Mouse (Mus musculus) naive thymus-derived CD4-positive, alpha-beta T cell, adult 2 months (primary cell): ENCODE results near the gene Sfrp5.

Experiments
- DNase-seq: peaks from one replicate; pipeline ENCODE4 v3.0.0-alpha.2; 2011; ENCODE audit warnings: low read depth

Gene Sfrp5

DNA sequence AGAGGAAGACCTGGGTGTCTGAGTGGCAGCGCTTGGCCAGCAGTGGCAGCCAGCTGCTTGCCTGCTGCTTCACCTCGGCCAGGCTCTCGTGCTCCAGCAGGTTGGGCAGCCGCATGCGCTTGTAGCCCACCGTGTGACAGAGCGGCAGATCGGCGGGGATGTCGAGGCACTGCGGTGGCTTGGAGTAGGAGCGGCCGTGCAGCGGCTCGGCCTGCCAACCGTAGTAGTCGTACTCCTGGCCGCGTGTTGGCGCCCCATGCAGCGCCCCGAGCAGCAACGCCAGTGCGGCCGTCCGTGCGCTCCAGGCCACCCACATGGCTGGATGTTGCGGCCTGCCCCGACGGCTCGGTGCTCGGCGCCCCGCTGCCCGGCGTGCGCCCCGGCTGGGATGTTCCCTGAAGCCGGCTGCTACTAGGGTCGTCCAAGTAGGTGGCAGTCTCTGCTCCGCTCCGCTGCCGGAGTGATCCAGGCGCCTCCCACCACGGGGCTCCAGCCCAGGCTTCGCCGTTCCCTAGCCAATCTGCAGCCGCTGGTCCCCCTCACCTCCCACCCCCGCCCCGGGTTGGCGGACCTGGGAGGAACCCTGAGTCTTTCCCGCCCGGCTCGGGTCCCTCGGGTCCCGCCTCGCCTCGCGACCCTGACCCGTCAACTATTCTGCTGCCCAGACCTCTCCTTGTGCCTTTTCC, at the start of gene Sfrp5:
TSS of gene Sfrp5 (minus strand) at position 557 of the 686 bp plus-strand sequence.
- DNase-seq = no peak

DNA sequence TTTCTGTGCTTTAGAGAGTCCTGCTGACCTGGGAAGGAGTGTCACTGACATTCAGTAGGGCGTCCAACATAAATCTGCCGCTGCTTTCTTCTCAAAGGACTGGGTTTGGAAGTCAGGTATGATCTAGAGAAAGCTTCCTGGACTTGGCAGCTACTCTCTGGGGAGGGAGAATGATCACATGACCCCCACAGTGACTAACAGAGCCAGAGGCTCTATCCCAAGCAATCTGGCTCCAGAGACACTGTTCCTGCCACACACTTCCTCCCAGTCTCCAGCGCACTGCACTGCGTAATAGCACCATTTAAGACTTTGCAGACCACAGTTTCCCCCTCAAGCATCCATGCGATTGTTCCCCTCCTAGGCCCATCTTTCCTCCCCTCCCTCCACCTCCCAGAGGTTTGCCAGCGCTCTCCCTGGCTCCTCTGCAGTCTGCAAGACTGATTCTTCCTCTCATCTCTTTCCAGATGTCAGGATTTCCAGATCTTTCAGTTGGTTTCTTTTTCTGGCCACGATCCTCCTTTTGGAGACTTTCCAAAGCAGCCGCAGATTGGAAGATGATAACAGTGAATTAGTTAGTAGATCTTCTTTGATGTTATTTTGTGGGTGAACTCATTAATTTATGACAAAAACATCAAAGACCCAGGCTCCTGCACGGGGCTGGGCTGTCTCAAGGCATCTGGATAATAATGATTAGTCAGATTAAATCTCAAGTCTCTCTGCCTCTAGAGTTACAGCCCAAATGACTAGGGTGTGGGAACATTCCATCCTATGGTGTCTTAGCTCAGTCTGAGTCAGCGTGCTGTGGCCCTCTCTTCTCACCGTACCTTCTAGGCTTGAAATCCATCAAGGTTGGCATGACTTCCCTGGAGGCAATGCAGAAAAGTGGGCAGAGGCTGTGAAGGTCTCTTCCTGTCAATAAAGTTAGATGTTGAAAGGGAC, 48.2 kb upstream of the Sfrp5 start:
- DNase-seq = no peak

DNA sequence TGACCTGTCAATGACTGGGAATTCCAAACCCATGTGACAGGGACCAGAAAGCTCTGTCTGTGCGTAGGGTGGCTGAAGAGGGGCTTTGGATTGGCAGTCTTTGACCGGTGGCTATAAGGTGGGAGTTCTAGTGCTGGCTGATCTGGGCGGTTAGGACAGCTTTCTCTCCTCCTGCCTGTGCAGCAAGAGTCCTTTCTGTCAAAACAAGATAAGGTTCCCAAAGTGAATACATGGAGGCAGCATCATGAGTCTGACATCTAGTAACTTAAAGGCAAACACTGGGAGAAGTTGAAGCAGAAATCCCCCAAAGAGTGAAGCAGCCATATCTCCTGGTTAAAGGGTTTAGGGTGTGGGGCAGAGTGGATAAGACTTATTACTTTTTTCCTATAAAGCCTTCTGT, 45.5 kb upstream of the Sfrp5 start, which contains the start of gene Golga7b:
TSS of gene Golga7b (plus strand) at position 56 of the 400 bp plus-strand sequence.
- DNase-seq = no peak

DNA sequence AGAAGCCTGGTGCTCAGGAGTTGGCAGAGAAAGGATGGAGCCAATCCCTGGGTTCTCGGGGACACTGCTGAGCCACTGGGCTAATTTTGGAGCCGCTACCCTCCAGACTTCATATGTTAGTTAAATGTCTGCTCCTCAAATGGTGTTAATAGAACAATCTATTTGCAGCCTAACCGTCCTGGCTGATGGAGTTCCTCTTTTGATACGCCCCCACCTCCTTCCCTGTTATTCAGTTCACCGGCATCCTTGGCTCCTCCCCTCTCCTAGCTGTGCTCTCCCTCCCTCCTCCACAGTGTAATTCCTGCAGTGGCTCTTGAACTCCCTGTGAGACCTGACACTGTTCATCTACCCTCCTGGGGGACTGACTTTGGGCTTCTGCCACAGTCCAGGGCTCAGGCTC, 44.6 kb upstream of the Sfrp5 start:
- DNase-seq = no peak

DNA sequence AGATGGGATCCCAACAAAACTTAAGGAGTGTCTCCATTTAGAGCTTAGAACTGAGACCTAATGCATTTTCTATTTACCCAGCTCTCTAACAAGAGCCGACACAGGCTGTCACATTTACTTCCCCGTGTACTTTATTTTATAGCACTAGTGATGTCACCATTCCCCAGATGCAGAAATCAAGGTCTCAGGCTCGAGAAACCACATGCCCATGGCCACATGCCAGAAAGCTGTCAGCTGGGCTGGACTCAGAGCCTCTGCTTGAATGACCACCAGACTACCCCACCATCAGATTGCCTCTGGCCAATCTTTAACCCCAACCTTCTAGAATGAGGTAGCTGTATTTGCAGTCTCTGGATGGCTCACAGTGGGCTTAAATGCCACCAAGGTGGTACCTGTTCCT, 41.3 kb upstream of the Sfrp5 start:
- DNase-seq = no peak

DNA sequence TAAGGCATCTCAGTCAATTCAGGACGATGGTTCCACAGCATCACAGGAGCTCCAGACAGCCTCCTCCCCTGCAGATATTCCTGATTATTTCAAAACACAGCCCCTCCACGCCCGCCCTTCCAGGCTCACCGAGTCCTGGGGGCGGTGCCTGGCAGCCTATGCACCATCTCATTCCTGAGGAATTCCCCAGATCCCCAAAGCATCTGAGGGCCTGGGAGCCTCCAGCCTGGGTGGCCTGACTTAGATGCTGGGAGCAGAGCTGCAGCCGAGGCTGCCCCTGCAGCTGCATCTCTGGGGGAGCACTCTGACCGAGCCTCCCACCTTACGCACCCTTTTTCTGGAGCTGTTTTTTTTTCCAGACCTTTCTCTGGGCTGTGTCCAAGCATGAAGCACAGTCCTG, 38.8 kb upstream of the Sfrp5 start:
- no peak for DNase-seq

DNA sequence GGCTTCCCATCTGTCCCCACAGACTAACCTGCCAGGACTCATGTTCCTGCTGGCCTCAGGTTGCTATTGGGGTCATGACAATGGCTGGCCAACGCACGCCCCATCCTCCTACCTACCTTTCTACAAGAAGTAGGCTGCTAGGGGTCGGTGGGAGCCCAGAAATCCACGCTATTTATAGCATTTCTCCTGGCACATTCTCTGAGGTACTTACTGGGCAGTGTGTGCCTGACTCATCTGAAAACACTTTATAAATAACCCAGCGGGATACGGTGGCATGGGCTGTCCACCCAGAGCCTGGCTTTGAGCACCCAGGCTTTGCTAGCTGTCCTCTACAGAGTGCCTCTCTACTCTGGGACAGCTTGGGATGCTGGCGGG, 36.3 kb upstream of the Sfrp5 start:
- DNase-seq = no peak

DNA sequence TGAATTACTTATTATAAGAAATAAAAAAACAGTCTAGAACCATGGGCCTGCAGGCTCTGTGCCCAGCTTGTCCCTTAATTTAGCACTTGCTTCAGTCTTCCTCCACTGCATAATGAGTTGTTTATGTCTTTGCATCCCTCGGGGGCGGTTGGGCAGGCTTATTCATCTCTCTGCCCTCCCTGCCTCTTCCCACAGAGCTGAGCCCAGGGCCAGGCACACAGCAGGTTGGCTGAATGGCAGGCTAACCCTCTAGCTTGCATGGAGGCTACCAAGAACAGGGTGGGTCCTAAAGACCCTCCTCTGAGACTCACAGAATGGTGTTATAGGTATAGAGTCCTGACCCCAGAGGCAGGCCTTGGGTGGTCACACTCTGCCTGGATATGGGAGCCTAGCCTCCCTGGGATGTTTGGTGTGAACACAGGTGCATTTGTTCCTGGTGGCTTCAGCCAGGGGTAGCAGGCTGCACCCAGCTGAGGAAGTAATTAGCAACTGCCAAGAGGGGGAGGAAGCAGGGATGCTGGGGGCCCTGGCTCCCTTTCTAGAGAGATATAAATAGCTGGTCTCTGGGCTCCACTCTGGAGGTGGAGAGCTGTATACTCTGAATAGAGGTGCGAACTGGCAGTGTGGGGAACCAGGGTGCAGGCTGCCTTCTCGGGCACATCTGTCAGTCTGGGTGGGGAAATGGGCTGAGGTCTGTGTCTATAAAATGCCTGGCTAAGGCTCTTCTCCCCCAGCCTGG, 35.7 kb upstream of the Sfrp5 start:
- no peak for DNase-seq

DNA sequence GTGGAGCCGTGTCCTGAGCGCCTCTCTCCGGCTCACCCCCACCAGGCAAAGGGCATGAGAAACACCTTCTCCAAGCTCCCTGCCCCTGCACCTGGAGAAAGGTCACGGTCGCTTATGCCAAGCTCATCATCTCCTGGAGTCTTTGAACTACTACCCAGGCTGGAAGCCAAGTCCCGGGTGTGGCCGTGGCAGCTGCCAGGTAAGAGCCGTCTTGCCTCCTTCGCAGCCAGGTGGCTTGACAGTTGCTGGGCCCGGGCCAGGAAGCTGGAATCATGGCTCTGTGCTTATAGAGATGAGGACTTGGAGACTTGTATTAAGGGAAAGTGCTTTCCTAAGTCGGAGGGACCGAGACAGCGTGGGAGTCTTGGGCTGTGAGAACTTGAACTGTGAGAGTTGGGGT, 28.9 kb upstream of the Sfrp5 start:
- DNase-seq = no peak

DNA sequence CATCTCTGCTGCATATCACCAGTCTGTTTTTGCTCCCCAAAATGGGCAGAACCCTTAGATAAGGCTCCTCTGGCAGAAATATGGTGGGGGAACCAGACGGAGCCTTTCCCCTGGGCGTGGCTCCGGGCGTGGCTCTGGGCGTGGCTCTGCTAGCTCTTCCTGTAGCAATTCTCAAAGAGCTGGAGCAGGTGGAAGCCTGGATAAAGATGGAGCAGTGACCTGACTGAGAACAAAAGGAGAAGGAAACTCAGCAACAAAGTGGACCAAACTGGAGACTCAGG, 28.2 kb upstream of the Sfrp5 start:
- DNase-seq = no peak

DNA sequence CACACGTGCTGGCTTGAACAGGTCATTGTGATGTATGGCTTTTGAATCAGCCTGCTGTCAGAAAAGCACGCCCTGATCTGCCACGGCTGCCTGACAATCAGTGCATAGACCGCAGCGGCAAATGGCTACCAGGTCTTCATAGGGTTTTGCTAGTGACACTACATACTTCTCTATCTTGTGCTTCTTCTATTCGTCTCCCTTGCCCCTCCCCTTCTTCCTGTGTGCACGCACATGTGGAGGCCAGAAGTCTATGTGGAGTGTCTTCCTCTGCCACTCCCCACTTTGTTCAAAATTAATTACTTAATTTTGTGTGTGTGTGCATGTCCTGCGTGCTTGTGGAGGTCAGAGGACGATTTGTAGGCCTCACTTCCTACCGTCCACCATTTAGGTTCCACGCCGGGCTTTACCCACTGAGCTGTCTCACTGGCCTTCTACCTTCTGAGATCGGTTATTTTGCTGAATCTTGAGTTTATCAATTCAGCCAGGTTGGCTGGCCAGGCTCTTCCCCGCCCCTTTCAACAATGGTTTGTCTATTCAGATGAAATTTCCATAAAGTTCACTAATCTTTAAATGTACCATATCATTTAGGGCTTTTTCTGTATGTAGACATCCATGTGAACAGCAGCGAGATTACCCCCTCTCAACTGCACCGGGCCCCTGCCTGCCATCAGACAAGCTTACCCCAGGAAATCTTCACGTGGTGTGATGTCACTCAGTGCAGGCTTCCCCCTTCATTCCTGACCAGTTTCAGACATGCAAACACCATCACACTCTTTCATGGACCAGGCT, 27.6 kb upstream of the Sfrp5 start:
- no peak for DNase-seq

DNA sequence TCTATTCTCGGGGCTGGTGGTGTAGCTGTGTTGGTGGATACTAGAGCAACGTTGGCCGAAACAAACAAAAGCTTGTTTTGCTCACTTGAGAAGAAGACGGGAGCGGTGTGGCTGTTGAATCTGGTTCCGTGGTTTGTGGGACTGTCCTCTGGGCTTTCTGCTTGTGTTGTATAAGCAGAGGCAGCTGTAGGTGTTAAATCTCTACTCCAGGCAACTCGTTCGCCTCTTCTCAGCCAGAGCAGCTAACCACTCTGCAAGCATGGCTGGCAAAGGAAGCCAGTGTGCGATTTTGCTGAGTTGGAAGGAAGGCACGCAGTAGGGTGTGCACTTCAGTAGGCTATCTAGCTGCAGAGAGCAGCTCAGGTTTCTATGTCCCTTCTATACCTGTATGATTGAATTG, 24.4 kb upstream of the Sfrp5 start:
- no peak for DNase-seq

DNA sequence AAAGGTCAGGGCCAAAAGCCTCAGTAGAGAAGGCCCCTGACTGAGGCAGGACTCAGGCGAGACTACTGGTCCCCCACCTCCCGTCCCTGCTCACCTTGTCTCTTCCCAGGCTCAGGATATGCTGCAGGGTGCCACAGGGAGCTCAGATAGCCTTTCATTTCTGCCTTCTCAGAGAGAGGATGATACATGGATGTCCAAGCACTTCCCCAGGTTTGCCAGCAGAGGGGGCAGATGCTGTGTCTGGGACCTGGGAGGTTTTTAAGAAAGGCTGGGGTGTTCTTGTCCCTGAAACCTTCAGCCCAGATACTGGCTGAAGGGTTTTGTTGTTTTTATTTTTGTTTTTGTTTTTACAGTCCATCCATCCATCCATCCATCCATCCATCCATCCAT, 15.3 kb upstream of the Sfrp5 start:
- DNase-seq = peak; percentile 15

DNA sequence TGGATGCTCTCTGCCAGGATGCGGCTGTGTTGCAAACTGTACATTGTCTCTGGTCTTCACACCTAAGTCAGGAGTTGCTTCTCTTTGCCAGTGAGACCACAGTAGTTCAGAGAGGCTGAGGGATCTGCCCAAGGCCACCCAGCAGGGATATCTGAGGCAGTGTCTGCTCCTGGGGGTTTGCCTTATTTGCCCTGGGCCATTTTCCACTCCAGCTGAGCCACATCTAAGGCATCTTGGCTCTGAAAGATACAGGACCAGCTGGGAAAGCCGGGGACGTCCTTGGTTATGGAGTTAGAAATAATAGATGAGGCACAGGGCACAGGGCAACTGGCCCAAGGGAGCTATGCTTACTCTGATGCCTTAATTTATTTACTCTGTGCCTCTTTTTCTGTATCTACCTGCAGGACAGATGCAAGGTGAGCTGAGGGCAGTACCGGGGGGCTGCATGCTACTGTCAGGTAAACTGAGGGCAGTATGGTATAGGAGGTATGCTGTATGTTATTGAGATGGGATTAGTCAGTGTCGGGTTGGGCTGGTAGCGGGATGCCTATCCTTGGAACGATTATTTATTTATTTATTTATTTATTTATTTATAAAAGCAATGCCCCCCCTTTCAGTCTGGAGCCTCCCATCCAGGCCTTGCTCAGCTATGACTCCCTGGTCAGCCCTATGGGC, 14.8 kb upstream of the Sfrp5 start:
- DNase-seq = no peak

DNA sequence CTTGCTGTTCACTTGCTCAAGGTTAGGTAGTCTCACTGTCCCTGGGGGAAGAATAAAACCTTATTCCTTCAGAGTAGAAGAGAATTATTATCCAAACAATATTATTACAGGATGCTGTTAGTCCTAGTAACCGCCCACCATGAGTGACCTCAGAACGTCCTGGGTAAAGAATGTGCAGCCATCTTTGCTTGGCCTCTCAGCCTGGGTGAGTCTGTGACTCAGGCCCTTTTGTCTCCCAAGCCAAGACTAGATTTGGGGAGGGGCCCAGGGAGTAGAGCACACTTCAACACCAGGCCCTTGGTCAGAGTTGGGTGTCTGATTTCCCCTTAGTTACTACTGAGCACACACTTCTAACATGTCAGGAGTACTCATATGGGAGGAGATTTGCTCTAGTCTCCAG, 12.5 kb upstream of the Sfrp5 start:
- DNase-seq = no peak

DNA sequence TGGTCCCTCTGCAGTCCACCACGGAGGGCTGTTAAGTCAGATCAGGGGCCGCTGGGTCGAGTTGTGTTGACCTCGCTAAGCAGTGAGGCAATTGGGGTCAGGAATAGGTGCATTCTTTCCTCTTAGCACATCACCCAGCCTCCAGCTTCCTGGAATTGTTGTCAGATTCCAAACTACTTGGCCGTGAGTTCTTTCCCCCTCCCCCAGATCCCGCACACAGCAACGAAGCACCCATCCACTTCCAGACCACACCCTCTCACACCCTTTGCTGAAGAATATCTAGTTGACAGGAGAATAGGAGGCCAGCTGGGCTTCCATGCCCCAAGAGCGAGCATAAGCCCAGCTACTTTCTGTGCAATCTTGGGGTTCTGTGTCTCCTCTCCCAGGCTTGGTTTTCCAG, 9.9 kb upstream of the Sfrp5 start:
- DNase-seq = no peak

DNA sequence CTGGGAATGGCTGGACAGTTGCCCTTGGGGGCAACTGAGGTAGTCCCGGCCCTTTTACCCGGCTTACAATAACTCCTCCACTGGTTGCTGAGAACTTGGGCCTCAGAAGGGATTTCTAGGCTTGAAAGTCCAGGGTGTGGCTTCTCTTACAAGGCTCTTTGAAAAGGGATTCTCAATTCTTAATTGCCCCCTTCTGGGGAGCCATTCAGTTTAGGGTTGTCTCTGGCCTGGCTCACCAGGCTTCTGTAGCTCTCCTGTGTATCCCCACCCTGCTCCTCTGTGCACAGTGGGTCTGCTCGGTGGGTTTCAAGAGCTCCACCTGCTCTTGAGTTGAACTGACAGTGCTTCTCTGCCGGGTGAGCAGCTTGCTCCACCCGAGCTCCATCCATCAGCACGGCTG, 7.9 kb upstream of the Sfrp5 start:
- no peak for DNase-seq

DNA sequence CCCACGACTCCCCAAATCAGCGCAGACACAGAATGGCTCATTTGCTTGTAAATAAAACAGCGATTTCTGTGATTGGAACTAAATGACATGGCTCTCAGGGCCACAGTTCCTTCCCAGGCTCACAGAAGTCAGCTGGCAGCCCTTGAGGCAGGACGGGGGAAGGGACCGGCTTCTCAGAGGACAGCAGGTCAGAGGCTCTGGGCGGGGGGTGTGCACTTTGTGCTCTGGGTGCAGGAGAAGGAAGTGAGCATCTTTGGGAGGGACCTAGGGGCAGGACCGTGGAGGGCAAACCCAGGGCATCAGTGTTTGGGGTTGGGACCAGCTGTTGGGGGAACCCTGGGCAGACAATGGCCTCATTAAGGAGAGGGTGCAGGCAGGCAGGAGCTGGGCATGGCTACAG, 7.4 kb upstream of the Sfrp5 start:
- DNase-seq = no peak

DNA sequence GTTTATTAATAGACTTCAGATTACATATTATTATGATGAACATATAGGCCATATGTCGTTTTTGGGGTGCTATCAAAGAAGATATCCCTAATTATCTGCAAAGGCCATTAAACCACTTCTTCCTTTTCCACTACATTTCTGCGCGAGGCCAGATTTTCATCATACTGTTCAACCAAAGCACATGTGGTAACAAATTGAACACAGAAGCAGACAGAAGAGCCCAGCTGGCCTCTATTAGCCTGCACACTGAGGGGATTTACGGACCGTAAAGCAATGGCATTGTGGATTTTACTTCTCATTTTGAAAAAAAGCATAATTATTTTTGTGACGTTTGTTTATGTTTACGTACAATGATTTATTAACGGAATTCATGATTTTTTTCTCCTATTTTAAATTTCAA, 3.1 kb upstream of the Sfrp5 start:
- DNase-seq = no peak

DNA sequence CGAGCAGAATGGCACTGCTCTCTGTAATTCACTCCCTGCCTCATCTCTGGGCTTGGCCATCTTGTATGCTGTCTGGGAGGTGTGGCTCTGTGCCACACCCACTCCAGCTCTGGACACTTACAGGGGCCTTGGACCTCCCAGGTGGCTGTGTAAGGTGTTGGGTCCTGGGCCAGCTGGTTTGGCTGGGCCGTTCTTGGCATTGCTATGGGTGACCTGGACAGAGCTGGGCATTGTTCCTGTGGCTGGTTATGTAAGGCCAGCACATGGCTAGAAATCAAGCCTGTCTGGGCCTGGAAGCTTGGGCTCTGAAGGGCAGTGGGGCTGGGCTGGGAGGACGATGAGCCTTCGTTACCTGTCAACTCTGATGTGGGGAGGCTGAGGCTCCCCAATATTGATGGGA, 2.3 kb upstream of the Sfrp5 start:
- no peak for DNase-seq

DNA sequence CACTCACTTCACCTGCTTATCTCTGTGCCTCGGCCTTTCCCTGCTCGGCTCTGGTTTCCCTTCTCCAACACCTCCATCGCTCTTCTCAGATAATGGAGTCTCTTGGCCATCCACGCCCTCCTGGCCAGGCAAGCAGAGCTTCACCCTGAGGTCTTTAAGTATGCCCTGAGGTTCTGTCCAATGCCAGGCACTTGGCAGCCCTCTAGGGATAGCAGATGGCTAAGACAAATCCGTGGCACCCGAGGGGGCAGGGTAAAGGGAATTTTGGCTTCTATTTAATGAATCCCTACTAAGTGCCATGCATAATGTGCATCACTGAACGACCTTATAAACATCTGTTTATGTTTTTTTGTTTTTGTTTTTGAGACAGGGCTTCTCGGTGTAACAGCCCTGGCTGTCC, 415 bp upstream of the Sfrp5 start:
- DNase-seq = no peak

DNA sequence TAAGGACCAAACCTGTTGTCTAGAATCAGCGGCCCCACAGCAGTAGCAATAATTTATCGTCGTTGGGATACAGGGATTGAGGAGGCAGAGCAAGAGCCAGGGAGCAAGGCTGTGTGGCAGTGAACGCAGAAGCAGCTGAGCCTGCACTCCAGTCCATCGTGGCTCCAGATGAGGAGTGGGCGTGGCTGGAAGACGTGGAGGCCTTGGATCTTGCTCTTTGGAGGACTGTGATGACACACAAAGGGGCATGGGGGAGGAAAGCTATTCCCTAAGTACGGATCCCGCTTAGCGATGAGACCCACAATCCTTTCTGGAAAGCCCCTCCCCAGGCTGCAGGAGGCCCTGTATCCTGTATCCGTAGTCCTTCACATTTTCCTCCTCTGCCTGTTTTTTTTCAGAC, 4.0 kb downstream of the Sfrp5 start:
- no peak for DNase-seq
